Mouse (Mus musculus): ENCODE measurements around the gene S100a4. TPM values are rescaled to one million over a fixed set of nuclear protein-coding genes. Genes with fewer than 3 reads are reported as not detected.
A peak's percentile ranks its signal among the peaks of the same experiment; 100 is the strongest.

Gene S100a4
- total RNA-seq (2017), result 15.1 and 35.7 TPM in 2 replicates

- peak; percentile 86 for ATAC-seq (replicated peaks; ENCODE audit: low read depth, poor library complexity, severe bottlenecking)
Observed at GRCm38 (mm10) chr3:90603623-90604022, at the start of gene S100a4. S100a4 (plus strand) TSS chr3:90603771.

- no peak for ATAC-seq (replicated peaks; ENCODE audit: low read depth, poor library complexity, severe bottlenecking)
Observed at GRCm38 (mm10) chr3:90555954-90556353, 47.6 kb upstream of the S100a4 start.

- ATAC-seq (replicated peaks; ENCODE audit: low read depth, poor library complexity, severe bottlenecking), result no peak
Observed at GRCm38 (mm10) chr3:90560008-90560628, 43.5 kb upstream of the S100a4 start, which contains the start of gene S100a3. S100a3 (plus strand) TSS chr3:90560578.

- ATAC-seq (replicated peaks; ENCODE audit: low read depth, poor library complexity, severe bottlenecking), result no peak
Observed at GRCm38 (mm10) chr3:90574691-90575090, 28.9 kb upstream of the S100a4 start.

GRCm38 (mm10) chr3:90575320-90575719, 28.3 kb upstream of the S100a4 start:
- ATAC-seq (replicated peaks; ENCODE audit: low read depth, poor library complexity, severe bottlenecking), result no peak

GRCm38 (mm10) chr3:90576351-90577001, 27.1 kb upstream of the S100a4 start:
- no peak for ATAC-seq (replicated peaks; ENCODE audit: low read depth, poor library complexity, severe bottlenecking)

GRCm38 (mm10) chr3:90579433-90579832, 24.1 kb upstream of the S100a4 start:
- ATAC-seq (replicated peaks; ENCODE audit: low read depth, poor library complexity, severe bottlenecking), result no peak

GRCm38 (mm10) chr3:90581141-90581540, 22.4 kb upstream of the S100a4 start:
- no peak for ATAC-seq (replicated peaks; ENCODE audit: low read depth, poor library complexity, severe bottlenecking)

- ATAC-seq (replicated peaks; ENCODE audit: low read depth, poor library complexity, severe bottlenecking), result no peak
Observed at GRCm38 (mm10) chr3:90582156-90582555, 21.4 kb upstream of the S100a4 start.

GRCm38 (mm10) chr3:90582556-90582955, 21.0 kb upstream of the S100a4 start:
- ATAC-seq (replicated peaks; ENCODE audit: low read depth, poor library complexity, severe bottlenecking), result no peak

- no peak for ATAC-seq (replicated peaks; ENCODE audit: low read depth, poor library complexity, severe bottlenecking)
Observed at GRCm38 (mm10) chr3:90583893-90584292, 19.7 kb upstream of the S100a4 start.

GRCm38 (mm10) chr3:90585595-90585994, 18.0 kb upstream of the S100a4 start:
- peak; percentile 50 for ATAC-seq (replicated peaks; ENCODE audit: low read depth, poor library complexity, severe bottlenecking)

- ATAC-seq (replicated peaks; ENCODE audit: low read depth, poor library complexity, severe bottlenecking), result no peak
Observed at GRCm38 (mm10) chr3:90586016-90586643, 17.4 kb upstream of the S100a4 start.

GRCm38 (mm10) chr3:90586906-90587305, 16.7 kb upstream of the S100a4 start:
- peak; percentile 82 for ATAC-seq (replicated peaks; ENCODE audit: low read depth, poor library complexity, severe bottlenecking)

GRCm38 (mm10) chr3:90587361-90588101, 16.0 kb upstream of the S100a4 start:
- no peak for ATAC-seq (replicated peaks; ENCODE audit: low read depth, poor library complexity, severe bottlenecking)

- ATAC-seq (replicated peaks; ENCODE audit: low read depth, poor library complexity, severe bottlenecking), result peak; percentile 45
Observed at GRCm38 (mm10) chr3:90589390-90589789, 14.2 kb upstream of the S100a4 start.

GRCm38 (mm10) chr3:90589947-90590346, 13.6 kb upstream of the S100a4 start, which contains the start of gene S100a2:
S100a2 (plus strand) TSS chr3:90590247.
- no peak for ATAC-seq (replicated peaks; ENCODE audit: low read depth, poor library complexity, severe bottlenecking)

- no peak; the same call in 1 of the 2 replicates for ATAC-seq (replicated peaks; ENCODE audit: low read depth, poor library complexity, severe bottlenecking)
Observed at GRCm38 (mm10) chr3:90594466-90594865, 9.1 kb upstream of the S100a4 start.

GRCm38 (mm10) chr3:90595556-90595955, 8.0 kb upstream of the S100a4 start:
- no peak for ATAC-seq (replicated peaks; ENCODE audit: low read depth, poor library complexity, severe bottlenecking)

- no peak for ATAC-seq (replicated peaks; ENCODE audit: low read depth, poor library complexity, severe bottlenecking)
Observed at GRCm38 (mm10) chr3:90596810-90597209, 6.8 kb upstream of the S100a4 start.

Measured in common myeloid progenitor, adult 5-6 weeks (primary cell).